Mouse (Mus musculus) heart, embryonic 12.5 days (tissue): ENCODE results near the gene Trpm3. TPM values are rescaled to one million over a fixed set of nuclear protein-coding genes. Genes with fewer than 3 reads are reported as not detected.

ENCODE experiments used
- ATAC-seq: fragments of 200-750 bp; cut with Nextera tagmentation; 2 replicates; pipeline ENCODE4 v1.8.0; 2017; ENCODE audit warnings: moderate TSS enrichment, moderate library complexity; ENCODE audit not compliant: insufficient number of reproducible peaks, low FRiP score
- H3K27ac ChIP-seq: fragments of 300-500 bp; sonication (generic); 2 replicates; pipeline ENCODE4 v1.5.1; 2016; ENCODE audit warnings: mild to moderate bottlenecking, moderate library complexity; ENCODE audit not compliant: poor library complexity, severe bottlenecking
- H3K27me3 ChIP-seq: fragments of 300-500 bp; sonication (generic); replicated peaks from 2 replicates; pipeline ENCODE4 v1.6.1; 2016; ENCODE audit warnings: mild to moderate bottlenecking, moderate library complexity
- H3K36me3 ChIP-seq: fragments of 300-500 bp; sonication (generic); 2 replicates; pipeline ENCODE4 v1.6.1; 2016; ENCODE audit warnings: mild to moderate bottlenecking, moderate library complexity
- H3K4me1 ChIP-seq: fragments of 300-500 bp; sonication (generic); replicated peaks from 2 replicates; pipeline ENCODE4 v1.6.1; 2016; ENCODE audit warnings: mild to moderate bottlenecking
- H3K4me2 ChIP-seq: fragments of 300-500 bp; sonication (generic); 2 replicates; pipeline ENCODE4 v1.6.1; 2016; ENCODE audit warnings: mild to moderate bottlenecking, moderate library complexity
- H3K4me3 ChIP-seq: fragments of 300-500 bp; sonication (generic); 2 replicates; pipeline ENCODE4 v1.5.1; 2016; ENCODE audit warnings: mild to moderate bottlenecking
- H3K9ac ChIP-seq: fragments of 300-500 bp; sonication (generic); 2 replicates; pipeline ENCODE4 v1.6.1; 2016; ENCODE audit warnings: mild to moderate bottlenecking, moderate library complexity
- H3K9me3 ChIP-seq: fragments of 300-500 bp; sonication (generic); replicated peaks from 2 replicates; pipeline ENCODE4 v1.6.1; 2016; ENCODE audit warnings: mild to moderate bottlenecking, moderate library complexity
- WGBS: fragments of 180-500 bp; shearing (Covaris S2); methylation state at CpG from one replicate; pipeline ENCODE4 v1.1.7; 2016; 5-methylcytosine and 5-hydroxymethylcytosine counted together
- polyA plus RNA-seq: library from polyadenylated mRNA; unstranded; fragments of >200 nt; fragmentation: Nextera tagmentation; extraction: Ambion mirVana; gene quantifications from 2 replicates; pipeline ENCODE4 v1.2.1, GENCODE M21; 2016

Trpm3 gene
- polyA plus RNA-seq, 1 experiment from 2014 or later: 1.0 TPM

DNA sequence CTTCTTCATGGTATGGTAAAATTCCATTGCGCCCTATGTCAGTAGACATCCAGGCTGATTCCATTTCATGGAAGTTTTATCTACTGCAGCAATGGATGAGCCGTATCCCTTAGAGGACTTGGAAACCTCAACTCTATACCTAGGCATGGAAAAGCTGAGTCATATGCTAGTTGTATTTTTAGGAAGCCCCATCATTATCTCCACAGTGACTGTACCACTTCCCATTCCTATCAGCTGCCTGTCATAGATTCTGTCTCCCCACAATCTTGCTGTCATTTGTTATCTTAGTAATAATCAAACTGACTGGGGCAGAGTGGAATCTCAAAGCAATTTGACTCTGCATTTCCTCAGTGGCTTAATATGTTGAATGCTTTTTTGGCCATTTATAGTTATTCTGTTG lies 169.2 kb downstream of the Trpm3 start:
- no peak overlapping the region for H3K9ac ChIP-seq
- H3K4me2 ChIP-seq: no peak overlapping the region
- H3K27me3 ChIP-seq: no peaks in the 10 kb centered on the region
- H3K4me3 ChIP-seq: no peak overlapping the region
- H3K36me3 ChIP-seq: no peaks in the 10 kb centered on the region
- WGBS: 53% methylated on average over 2 of the region's 2 CpGs
- H3K27ac ChIP-seq: no peak overlapping the region
- H3K4me1 ChIP-seq: peaks cover 9% of the 10 kb centered on the region; the same call in 1 of the 2 replicates
- ATAC-seq: no peak
- H3K9me3 ChIP-seq: no peaks in the 10 kb centered on the region

DNA sequence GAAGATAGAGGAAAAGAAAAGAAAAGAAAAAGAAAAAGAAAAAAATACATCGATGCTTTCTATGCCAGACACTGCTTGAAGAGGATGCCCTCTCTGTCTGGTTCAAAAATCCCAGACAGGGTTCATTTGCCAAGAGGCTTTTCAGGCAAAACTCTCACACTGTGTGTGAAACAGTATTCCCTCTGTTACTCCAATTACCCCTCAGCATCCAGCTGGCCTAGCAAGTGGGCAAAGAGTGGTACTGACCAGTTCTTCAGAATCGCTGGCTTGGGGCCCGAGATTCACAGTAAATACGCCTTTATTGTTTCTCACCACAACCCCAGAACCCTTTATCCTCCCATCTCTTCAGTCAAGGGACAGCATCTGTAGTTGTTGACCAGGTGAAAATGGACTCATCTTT lies 178.5 kb downstream of the Trpm3 start:
- 83% methylated on average over 4 of the region's 4 CpGs for WGBS
- Histone ChIP-seq H3K4me2 (no peak overlapping the region), H3K36me3 (no peaks in the 10 kb centered on the region), H3K9me3 (no peaks in the 10 kb centered on the region), H3K4me3 (no peak overlapping the region), H3K4me1 (no peaks in the 10 kb centered on the region), H3K27ac (no peak overlapping the region), H3K9ac (no peak overlapping the region), H3K27me3 (no peaks in the 10 kb centered on the region)
- no peak for ATAC-seq

GRCm38 (mm10) chr19:22326813-22327212 lies 188.0 kb downstream of the Trpm3 start:
- H3K4me3 ChIP-seq: no peak overlapping the region
- no peaks in the 10 kb centered on the region for H3K36me3 ChIP-seq
- no peak for ATAC-seq
- no peak overlapping the region for H3K9ac ChIP-seq
- 65% methylated on average over 2 of the region's 2 CpGs for WGBS
- H3K4me2 ChIP-seq: no peak overlapping the region
- H3K27me3 ChIP-seq: no peaks in the 10 kb centered on the region
- H3K4me1 ChIP-seq: no peaks in the 10 kb centered on the region
- H3K9me3 ChIP-seq: 0 out of 2 replicates have a peak, but pooled peaks cover 2% of the 10 kb centered on the region
- no peak overlapping the region for H3K27ac ChIP-seq

GRCm38 (mm10) chr19:22327226-22327625 lies 188.4 kb downstream of the Trpm3 start:
- H3K27me3 ChIP-seq: no peaks in the 10 kb centered on the region
- 53% methylated on average over 5 of the region's 5 CpGs for WGBS
- 0 out of 2 replicates have a peak, but pooled peaks cover 2% of the 10 kb centered on the region for H3K9me3 ChIP-seq
- no peak overlapping the region for H3K27ac ChIP-seq
- H3K9ac ChIP-seq: no peak overlapping the region
- no peaks in the 10 kb centered on the region for H3K4me1 ChIP-seq
- H3K4me2 ChIP-seq: no peak overlapping the region
- no peaks in the 10 kb centered on the region for H3K36me3 ChIP-seq
- ATAC-seq: no peak
- no peak overlapping the region for H3K4me3 ChIP-seq

DNA sequence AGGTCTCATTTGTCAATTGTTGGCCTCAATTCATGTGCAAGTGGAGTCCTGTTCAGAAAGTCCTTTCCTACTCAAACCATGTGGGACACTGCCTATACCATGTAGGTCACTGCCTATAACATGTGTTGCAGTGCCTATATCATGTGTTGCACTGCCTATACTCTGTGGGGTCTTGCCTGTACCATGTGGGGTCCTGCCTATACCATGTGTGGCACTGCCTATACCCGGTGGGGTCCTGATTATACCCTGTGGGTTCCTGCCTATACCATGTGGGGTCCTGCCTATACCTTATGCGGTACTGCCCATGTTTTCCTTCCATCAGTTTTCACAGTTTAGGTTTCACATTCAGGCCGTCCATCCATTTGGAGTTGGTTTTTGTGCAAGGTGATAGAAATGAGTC lies 197.4 kb downstream of the Trpm3 start:
- Histone ChIP-seq H3K9ac (no peak overlapping the region), H3K4me2 (no peak overlapping the region), H3K36me3 (no peaks in the 10 kb centered on the region), H3K27ac (no peak overlapping the region), H3K4me3 (no peak overlapping the region), H3K9me3 (peaks cover 6% of the 10 kb centered on the region), H3K4me1 (no peaks in the 10 kb centered on the region), H3K27me3 (no peaks in the 10 kb centered on the region)
- WGBS: 82% methylated on average over 3 of the region's 3 CpGs
- no peak for ATAC-seq

- no peak overlapping the region for H3K4me2 ChIP-seq
- WGBS: 16% methylated on average over 5 of the region's 5 CpGs
- H3K27me3 ChIP-seq: no peaks in the 10 kb centered on the region
- no peak for ATAC-seq
- H3K4me1 ChIP-seq: no peaks in the 10 kb centered on the region
- H3K36me3 ChIP-seq: no peaks in the 10 kb centered on the region
- no peak overlapping the region for H3K4me3 ChIP-seq
- H3K9ac ChIP-seq: no peak overlapping the region
- H3K9me3 ChIP-seq: peaks cover 6% of the 10 kb centered on the region
- H3K27ac ChIP-seq: no peak overlapping the region
These were observed 198.6 kb downstream of the Trpm3 start for GRCm38 (mm10) chr19:22337468-22337867.

DNA sequence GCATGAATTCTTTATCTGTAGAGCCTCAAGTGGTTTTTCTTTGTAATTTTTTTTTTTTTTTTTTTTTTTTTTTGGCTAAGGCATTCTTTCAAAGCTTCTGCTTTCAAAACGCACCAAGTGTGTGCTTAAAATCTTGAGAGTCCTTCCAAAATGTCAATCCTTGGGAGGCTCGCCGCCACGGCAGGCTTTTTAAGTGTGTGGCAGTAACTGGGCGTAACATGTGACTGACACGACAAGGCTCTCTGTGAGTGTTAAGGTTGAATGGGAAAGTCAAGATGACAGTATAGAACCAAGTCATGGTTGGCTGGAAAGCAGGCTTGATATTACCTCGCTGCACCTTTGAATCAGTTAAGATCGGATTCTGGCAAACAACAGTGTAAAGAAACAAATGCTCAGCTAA lies 200.1 kb downstream of the Trpm3 start:
- H3K9me3 ChIP-seq: no peaks in the 10 kb centered on the region
- H3K27ac ChIP-seq: no peak overlapping the region
- no peaks in the 10 kb centered on the region for H3K27me3 ChIP-seq
- H3K4me1 ChIP-seq: no peaks in the 10 kb centered on the region
- ATAC-seq: no peak
- no peak overlapping the region for H3K4me3 ChIP-seq
- H3K9ac ChIP-seq: no peak overlapping the region
- 72% methylated on average over 8 of the region's 8 CpGs for WGBS
- H3K4me2 ChIP-seq: no peak overlapping the region
- H3K36me3 ChIP-seq: no peaks in the 10 kb centered on the region

DNA sequence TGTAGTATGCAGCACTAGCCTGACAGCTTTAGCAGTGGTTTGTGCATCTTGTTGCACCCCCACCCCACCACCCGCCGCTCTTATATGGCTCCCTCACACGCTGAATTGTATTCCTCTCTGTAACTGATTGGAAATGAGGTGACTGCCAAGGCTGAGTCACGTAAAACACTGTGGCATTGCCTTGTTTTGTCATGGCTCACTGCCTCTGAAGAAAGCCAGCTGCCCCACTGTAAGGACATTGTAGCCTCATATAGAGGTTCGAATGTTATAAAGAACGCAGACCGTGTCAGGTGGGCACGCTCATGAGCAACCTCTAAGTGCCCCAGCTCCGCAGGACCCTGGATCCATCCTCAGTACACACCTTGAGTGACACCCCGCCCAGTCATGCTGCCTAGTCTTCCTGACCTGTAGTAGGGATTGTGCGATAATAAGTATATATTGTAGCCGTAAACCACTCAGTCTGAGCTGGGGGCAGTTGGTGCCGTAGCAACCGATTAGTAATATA lies 215.2 kb downstream of the Trpm3 start:
- Histone ChIP-seq H3K4me2 (no peak overlapping the region), H3K9ac (no peak overlapping the region), H3K27ac (no peak overlapping the region), H3K9me3 (no peaks in the 10 kb centered on the region), H3K4me1 (no peaks in the 10 kb centered on the region), H3K4me3 (no peak overlapping the region), H3K27me3 (no peaks in the 10 kb centered on the region), H3K36me3 (no peaks in the 10 kb centered on the region)
- WGBS: 86% methylated on average over 14 of the region's 14 CpGs
- no peak for ATAC-seq

DNA sequence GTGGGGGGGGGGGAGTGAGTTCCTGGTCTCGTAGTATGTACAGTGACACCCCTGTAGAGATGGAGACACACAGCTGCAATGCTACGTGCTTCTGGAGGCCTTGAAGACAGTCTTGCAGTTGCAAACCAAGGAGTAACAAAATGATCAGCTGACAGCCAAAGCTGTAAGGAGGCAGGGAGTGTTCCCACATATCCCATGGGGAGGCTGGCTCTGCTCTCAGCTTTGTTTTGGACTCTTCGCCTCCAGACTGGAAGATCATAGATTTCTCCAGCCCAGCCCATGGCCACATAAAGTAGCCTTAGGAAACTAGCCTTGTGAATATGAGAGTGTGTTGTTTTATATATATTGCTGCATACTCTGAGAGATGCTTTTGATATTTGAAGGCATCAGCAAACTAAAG lies 248.0 kb downstream of the Trpm3 start:
- Histone ChIP-seq H3K27ac (no peak overlapping the region), H3K9me3 (no peaks in the 10 kb centered on the region), H3K27me3 (no peaks in the 10 kb centered on the region), H3K4me1 (peaks cover 2% of the 10 kb centered on the region; the same call in 1 of the 2 replicates), H3K36me3 (no peaks in the 10 kb centered on the region), H3K4me2 (no peak overlapping the region), H3K9ac (no peak overlapping the region), H3K4me3 (no peak overlapping the region)
- no peak for ATAC-seq
- WGBS: 86% methylated on average over 3 of the region's 3 CpGs

DNA sequence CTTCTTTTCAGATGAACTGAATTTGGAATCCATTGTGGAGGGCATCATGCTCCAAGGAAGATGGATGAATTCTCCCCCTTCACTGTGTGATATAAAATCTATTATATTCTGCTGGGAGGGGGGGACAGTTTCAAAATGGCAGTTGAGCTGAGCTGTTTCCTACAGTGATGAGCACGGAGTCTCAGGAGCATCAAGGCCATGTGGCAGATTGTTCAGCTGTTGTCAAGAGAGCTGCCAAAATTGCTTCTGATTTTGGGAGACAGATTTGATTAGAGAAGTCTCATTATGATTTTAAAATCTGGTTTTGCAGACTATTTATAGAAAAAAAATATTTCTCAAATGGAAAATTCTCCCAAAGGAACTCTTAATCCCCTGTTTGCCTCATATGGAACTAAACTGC lies 255.9 kb downstream of the Trpm3 start:
- Histone ChIP-seq H3K9me3 (no peaks in the 10 kb centered on the region), H3K27ac (no peak overlapping the region), H3K4me1 (0 out of 2 replicates have a peak, but pooled peaks cover 4% of the 10 kb centered on the region), H3K4me2 (no peak overlapping the region), H3K4me3 (no peak overlapping the region), H3K9ac (no peak overlapping the region), H3K27me3 (no peaks in the 10 kb centered on the region), H3K36me3 (no peaks in the 10 kb centered on the region)
- WGBS: 80% methylated on average over 1 of the region's 1 CpGs
- no peak for ATAC-seq

GRCm38 (mm10) chr19:22404049-22404448 lies 265.2 kb downstream of the Trpm3 start:
- H3K4me2 ChIP-seq: no peak overlapping the region
- H3K27me3 ChIP-seq: no peaks in the 10 kb centered on the region
- no peak overlapping the region for H3K9ac ChIP-seq
- no peak overlapping the region for H3K27ac ChIP-seq
- no peaks in the 10 kb centered on the region for H3K4me1 ChIP-seq
- ATAC-seq: no peak
- H3K4me3 ChIP-seq: no peak overlapping the region
- WGBS: 84% methylated on average over 3 of the region's 3 CpGs
- no peaks in the 10 kb centered on the region for H3K9me3 ChIP-seq
- H3K36me3 ChIP-seq: no peaks in the 10 kb centered on the region

DNA sequence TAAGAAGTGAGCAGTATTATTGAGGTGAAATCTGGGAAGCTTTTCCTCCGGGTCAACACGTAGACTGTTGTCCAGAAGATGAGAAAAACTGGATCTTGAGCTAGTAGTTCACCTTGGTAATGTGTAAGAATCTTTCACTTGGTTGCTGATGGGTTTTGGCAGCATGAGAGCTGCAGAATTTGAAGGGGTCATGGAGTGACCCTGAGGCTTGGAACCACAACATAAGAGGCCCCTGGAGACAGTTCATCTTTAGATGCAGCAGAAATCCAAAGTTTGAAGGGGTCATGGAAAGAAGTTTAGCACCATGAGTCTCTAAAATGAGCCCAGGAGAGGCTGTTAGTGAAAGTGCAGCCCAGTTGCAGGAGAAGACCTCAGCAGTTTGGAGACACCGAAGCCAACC lies 279.4 kb downstream of the Trpm3 start:
- 85% methylated on average over 3 of the region's 3 CpGs for WGBS
- no peak for ATAC-seq

More for the DNA sequence above, 279.4 kb downstream of the Trpm3 start:
- H3K4me2 ChIP-seq: no peak overlapping the region
- H3K27ac ChIP-seq: no peak overlapping the region
- no peaks in the 10 kb centered on the region for H3K9me3 ChIP-seq
- H3K9ac ChIP-seq: no peak overlapping the region
- H3K27me3 ChIP-seq: no peaks in the 10 kb centered on the region
- H3K4me3 ChIP-seq: no peak overlapping the region
- H3K4me1 ChIP-seq: no peaks in the 10 kb centered on the region
- no peaks in the 10 kb centered on the region for H3K36me3 ChIP-seq
